Mouse (Mus musculus): ENCODE measurements around the gene Atad3a. TPM values are rescaled to one million over a fixed set of nuclear protein-coding genes. Genes with fewer than 3 reads are reported as not detected.

The Atad3a gene
- 10 to 100 TPM; 54.6 to 56.0 TPM for total RNA-seq (2023)

GRCm38 (mm10) chr4:155760613-155761355 lies at the start of gene Atad3a:
Gene Atad3a (minus strand): TSS chr4:155761093.

GRCm38 (mm10) chr4:155802741-155803339 lies 41.9 kb upstream of the Atad3a start, which contains the start of gene Mrpl20:
Gene Mrpl20 (plus strand): TSS chr4:155802878.

GRCm38 (mm10) chr4:155790021-155790489 lies 29.2 kb upstream of the Atad3a start, which contains the start of gene Ankrd65:
Gene Ankrd65 (plus strand): TSS chr4:155790439.

GRCm38 (mm10) chr4:155785819-155786218 lies 24.9 kb upstream of the Atad3a start, which contains the start of gene Tmem88b:
Gene Tmem88b (minus strand): TSS chr4:155785874.

GRCm38 (mm10) chr4:155774280-155774754 lies 13.4 kb upstream of the Atad3a start, which contains the start of gene Vwa1:
Gene Vwa1 (minus strand): TSS chr4:155774698.

GRCm38 (mm10) chr4:155734350-155734941 lies 26.4 kb downstream of the Atad3a start, which contains the start of gene Tmem240:
Gene Tmem240 (plus strand): TSS chr4:155734800.

GRCm38 (mm10) chr4:155704721-155705591 lies 55.9 kb downstream of the Atad3a start, which contains the start of gene Ssu72:
Gene Ssu72 (plus strand): TSS chr4:155704800.

GRCm38 (mm10) chr4:155694111-155694481 lies 66.8 kb downstream of the Atad3a start, which contains the start of gene Fndc10:
Gene Fndc10 (plus strand): TSS chr4:155694342.

Other genes starting within 250 kb of the Atad3a start
- 10 to 100 TPM; 51.8 to 53.8 TPM for gene Nadk, start 198.7 kb downstream of the Atad3a start, total RNA-seq (2023)
- gene Slc35e2, start 159.7 kb downstream of the Atad3a start, total RNA-seq (2023), result 10 to 100 TPM; 30.9 to 33.6 TPM
- 100 to 1,000 TPM; 136 to 169 TPM for gene Cdk11b, start 136.2 kb downstream of the Atad3a start, total RNA-seq (2023)
- not detected for gene Gm10563, start 115.7 kb downstream of the Atad3a start, total RNA-seq (2023)
- under 1 TPM in 1 of 2 experiments, not detected in 1; 0.52 TPM for gene Mmp23, start 107.7 kb downstream of the Atad3a start, total RNA-seq (2023)
- 10 to 100 TPM; 42.4 to 53.7 TPM for gene Mib2, start 91.9 kb downstream of the Atad3a start, total RNA-seq (2023)
- gene Fndc10, start 66.8 kb downstream of the Atad3a start, total RNA-seq (2023), result 1 to 10 TPM; 8.1 to 9.0 TPM
- 10 to 100 TPM; 85.5 to 85.9 TPM for gene Ssu72, start 56.3 kb downstream of the Atad3a start, total RNA-seq (2023)
- gene Tmem240, start 26.3 kb downstream of the Atad3a start, total RNA-seq (2023), result 1 to 10 TPM; 1.1 to 1.4 TPM
- not detected for gene Vwa1, start 13.6 kb upstream of the Atad3a start, total RNA-seq (2023)
- not detected for gene Tmem88b, start 24.8 kb upstream of the Atad3a start, total RNA-seq (2023)
- gene Ankrd65, start 29.3 kb upstream of the Atad3a start, total RNA-seq (2023), result not detected
- 10 to 100 TPM; 46.5 to 54.4 TPM for gene Mrpl20, start 41.8 kb upstream of the Atad3a start, total RNA-seq (2023)
- gene Ccnl2, start 51.4 kb upstream of the Atad3a start, total RNA-seq (2023), result 100 to 1,000 TPM; 225 to 247 TPM
- gene Aurkaip1, start 70.2 kb upstream of the Atad3a start, total RNA-seq (2023), result 10 to 100 TPM; 85.7 to 88.9 TPM
- 1 to 10 TPM; 4.2 to 5.4 TPM for gene Mxra8, start 78.6 kb upstream of the Atad3a start, total RNA-seq (2023)
- 10 to 100 TPM; 75.5 to 75.8 TPM for gene Dvl1, start 86.3 kb upstream of the Atad3a start, total RNA-seq (2023)
- 1 to 10 TPM; 2.7 to 2.8 TPM for gene Tas1r3, start 102.3 kb upstream of the Atad3a start, total RNA-seq (2023)
- 10 to 100 TPM; 11.5 to 12.6 TPM for gene Cptp, start 108.3 kb upstream of the Atad3a start, total RNA-seq (2023)
- 10 to 100 TPM; 62.8 to 66.9 TPM for gene Ints11, start 108.5 kb upstream of the Atad3a start, total RNA-seq (2023)
- 10 to 100 TPM; 35.4 to 47.7 TPM for gene Pusl1, start 130.7 kb upstream of the Atad3a start, total RNA-seq (2023)
- 10 to 100 TPM; 58.7 to 66.4 TPM for gene Acap3, start 130.7 kb upstream of the Atad3a start, total RNA-seq (2023)
- gene Ube2j2, start 182.7 kb upstream of the Atad3a start, total RNA-seq (2023), result 100 to 1,000 TPM; 121 to 130 TPM
- 1 to 10 TPM; 6.3 to 7.8 TPM for gene C1qtnf12, start 201.2 kb upstream of the Atad3a start, total RNA-seq (2023)
- 1 to 10 TPM; 3.8 to 4.4 TPM for gene B3galt6, start 231.6 kb upstream of the Atad3a start, total RNA-seq (2023)
- 100 to 1,000 TPM; 204 to 233 TPM for gene Sdf4, start 231.8 kb upstream of the Atad3a start, total RNA-seq (2023)